In genomic region chr5:31220448-31221303, GRCm38 (mm10) we compare ENCODE assay signal across 1 mouse cellular context.
TF ChIP-seq lines count a peak whose summit lies in the region.

Gene Ppm1g, minus strand, starts transcription at chr5:31220687.

TF ChIP-seq in CH12.LX, 34 proteins besides CTCF, POLR2A, EP300 and RAD21 (continued from another document):
- TF ChIP-seq SMC3 (IDR thresholded peaks at IDR 0.05; ENCODE audit: low read depth, low read length) = no peak
- 0 out of 2 replicates have a peak, but pooled peaks have one; percentile 21 for TF ChIP-seq BHLHE40 (IDR thresholded peaks at IDR 0.05; ENCODE audit: low read depth, low read length)
- TF ChIP-seq GABPA (IDR thresholded peaks at IDR 0.05; ENCODE audit: insufficient replicate concordance, low read depth, low read length) = no peak
- no peak; the same call in 1 of the 2 replicates for TF ChIP-seq ZNF384 (IDR thresholded peaks at IDR 0.05; ENCODE audit: low read depth, low read length)
- peak; percentile 80 for TF ChIP-seq MYC (IDR thresholded peaks at IDR 0.05; ENCODE audit: low read depth, low read length)
- peak; percentile 89 for TF ChIP-seq MAX (IDR thresholded peaks at IDR 0.05; ENCODE audit: low read length)
- TF ChIP-seq RCOR1 (conservative IDR thresholded peaks at IDR 0.05; ENCODE audit: low read depth, low read length) = no peak
- TF ChIP-seq MEF2A (IDR thresholded peaks at IDR 0.05; ENCODE audit: borderline replicate concordance, low read depth, low read length) = peak; percentile 43; the same call in 1 of the 2 replicates
- TF ChIP-seq NELFE (IDR thresholded peaks at IDR 0.05; ENCODE audit: low read depth, low read length) = peak; percentile 99
- no peak for TF ChIP-seq MAFK (IDR thresholded peaks at IDR 0.05; ENCODE audit: insufficient replicate concordance, low read length)
- TF ChIP-seq IRF4 (IDR thresholded peaks at IDR 0.05; ENCODE audit: low read depth, low read length) = peak; percentile 45; the same call in 1 of the 2 replicates
- peak; percentile 85 for TF ChIP-seq MXI1 (IDR thresholded peaks at IDR 0.05; ENCODE audit: low read depth, low read length)
- TF ChIP-seq E2F4 (IDR thresholded peaks at IDR 0.05; ENCODE audit: insufficient replicate concordance, low read depth, low read length) = 0 out of 2 replicates have a peak, but pooled peaks have one; percentile 32
